Mouse (Mus musculus) hindbrain, embryonic 11.5 days (tissue): ENCODE measurements around the gene Gpr162. TPM values are rescaled to one million over a fixed set of nuclear protein-coding genes. Genes with fewer than 3 reads are reported as not detected.
"Not testable (repeated sequence)": the region's sequence is repeated elsewhere in the genome, so short reads cannot be mapped to it uniquely, and the experiment has no call there.

Experiments used
- ATAC-seq: fragments of 200-750 bp; cut with Nextera tagmentation; 2 replicates; pipeline ENCODE4 v1.8.0; 2017; ENCODE audit warnings: mild to moderate bottlenecking, moderate TSS enrichment, moderate library complexity; ENCODE audit not compliant: low FRiP score
- DNase-seq: peaks from one replicate; pipeline ENCODE4 v3.0.0-alpha.2; 2015; ENCODE audit warnings: low spot score
- H3K27ac ChIP-seq: fragments of 300-500 bp; sonication (generic); 2 replicates; pipeline ENCODE4 v1.5.1; 2014; ENCODE audit warnings: mild to moderate bottlenecking, low read depth, low read length
- H3K27me3 ChIP-seq: fragments of 300-500 bp; sonication (generic); 2 replicates; pipeline ENCODE4 v1.6.1; 2014; ENCODE audit warnings: mild to moderate bottlenecking, low read length, moderate library complexity, mixed read lengths; ENCODE audit not compliant: control insufficient read depth, insufficient read depth
- H3K36me3 ChIP-seq: fragments of 300-500 bp; sonication (generic); 2 replicates; pipeline ENCODE4 v1.6.1; 2014; ENCODE audit warnings: mild to moderate bottlenecking, low read length, moderate library complexity, mixed read lengths; ENCODE audit not compliant: control insufficient read depth, insufficient read depth
- H3K4me1 ChIP-seq: fragments of 300-500 bp; sonication (generic); replicated peaks from 2 replicates; pipeline ENCODE4 v1.6.1; 2014; ENCODE audit warnings: low read length, mixed read lengths; ENCODE audit not compliant: control insufficient read depth, insufficient read depth
- H3K4me2 ChIP-seq: fragments of 300-500 bp; sonication (generic); replicated peaks from 2 replicates; pipeline ENCODE4 v1.6.1; 2014; ENCODE audit warnings: mild to moderate bottlenecking, low read depth, low read length
- H3K4me3 ChIP-seq: fragments of 300-500 bp; sonication (generic); 2 replicates; pipeline ENCODE4 v1.5.1; 2014; ENCODE audit warnings: low read depth, low read length
- H3K9ac ChIP-seq: fragments of 300-500 bp; sonication (generic); 2 replicates; pipeline ENCODE4 v1.6.1; 2014; ENCODE audit warnings: low read depth, low read length
- H3K9me3 ChIP-seq: fragments of 300-500 bp; sonication (generic); 2 replicates; pipeline ENCODE4 v1.6.1; 2016; ENCODE audit warnings: low read length; ENCODE audit not compliant: control insufficient read depth
- WGBS: fragments of 180-500 bp; shearing (Covaris S2); extraction: QIAGEN DNeasy Blood & Tissue Kit; methylation state at CpG from one replicate; pipeline ENCODE4 v1.1.7; 2014; 5-methylcytosine and 5-hydroxymethylcytosine counted together
- polyA plus RNA-seq: library from polyadenylated mRNA; unstranded; fragments of >200 nt; fragmentation: Nextera tagmentation; extraction: Ambion mirVana; gene quantifications from 2 replicates; pipeline ENCODE4 v1.2.1, GENCODE M21; 2014

Gene Gpr162
- polyA plus RNA-seq, 1 experiment from 2014 or later, result 1.9 TPM

DNA sequence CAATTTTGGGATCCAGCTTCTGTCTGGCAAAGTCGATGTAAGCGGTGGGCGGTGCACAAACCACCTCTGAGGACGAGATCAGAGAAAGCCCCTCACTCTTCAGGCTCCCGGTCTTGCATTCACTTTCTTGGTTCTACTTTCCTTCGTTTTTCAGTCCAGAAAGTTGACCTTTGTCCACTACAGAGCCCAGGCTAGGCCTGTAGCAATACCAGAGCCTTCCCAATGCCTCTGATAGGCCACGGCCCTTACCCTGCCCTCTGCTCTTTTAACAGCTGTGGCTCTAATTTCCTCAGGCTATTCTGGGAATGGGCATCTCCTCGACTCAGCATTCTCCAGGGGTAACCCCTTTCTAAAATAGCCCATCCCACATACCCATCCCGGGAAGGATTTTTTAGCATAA is 50.9 kb downstream of the Gpr162 start:
- Histone ChIP-seq H3K4me1 (peaks cover 17% of the 10 kb centered on the region), H3K27ac (peak overlapping the region; percentile 72; the same call in 1 of the 2 replicates), H3K4me3 (peak overlapping the region; percentile 72), H3K27me3 (no peaks in the 10 kb centered on the region), H3K9ac (peak overlapping the region; percentile 73), H3K9me3 (no peaks in the 10 kb centered on the region), H3K36me3 (peaks cover 3% of the 10 kb centered on the region; the same call in 1 of the 2 replicates), H3K4me2 (peak overlapping the region; percentile 80)
- no peak for ATAC-seq
- WGBS, result 26% methylated on average over 9 of the region's 9 CpGs
- DNase-seq, result no peak

DNA sequence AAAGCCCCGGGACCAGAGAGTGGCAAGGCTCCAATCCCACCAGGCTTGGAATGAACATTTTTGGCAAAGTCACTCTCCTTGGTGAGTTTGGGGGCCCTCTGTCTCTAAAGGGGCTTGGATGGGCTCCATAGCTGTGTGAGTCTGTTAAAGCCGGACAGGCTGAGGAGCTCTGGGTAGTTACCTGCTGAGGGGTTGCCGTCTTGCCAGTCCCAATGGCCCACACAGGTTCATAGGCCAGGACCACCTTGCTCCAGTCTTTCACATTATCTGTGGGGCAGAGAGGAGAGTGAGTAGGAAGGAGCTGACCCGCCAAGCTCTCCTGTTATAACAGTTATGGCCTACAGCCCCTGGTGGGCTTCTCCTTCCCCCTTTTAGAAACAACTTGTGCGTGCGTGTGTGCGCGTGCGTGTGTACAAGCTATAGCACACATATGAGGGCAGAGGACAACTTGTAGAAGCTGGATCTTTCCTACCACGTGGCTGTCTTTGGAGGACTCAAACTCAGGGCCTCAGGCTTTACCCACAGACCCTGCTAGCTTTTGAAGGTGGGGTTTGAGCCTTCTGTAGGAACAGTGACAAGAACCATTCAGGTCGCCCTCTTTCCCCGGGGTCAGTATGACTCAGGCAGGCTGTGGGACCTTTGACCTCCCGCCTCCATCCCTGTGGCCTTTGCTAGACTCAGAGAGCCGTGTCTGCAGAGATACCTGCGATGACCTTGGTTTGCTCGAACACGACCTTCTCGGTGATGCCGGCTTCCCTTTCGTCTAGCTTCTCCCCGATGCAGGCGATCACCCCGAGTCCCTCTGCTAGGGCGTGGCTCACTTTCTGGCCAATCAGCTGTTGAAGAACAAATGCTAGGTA is 51.9 kb downstream of the Gpr162 start:
- 85% methylated on average over 24 of the region's 24 CpGs for WGBS
- Histone ChIP-seq H3K27ac (no peak overlapping the region), H3K36me3 (peaks cover 3% of the 10 kb centered on the region; the same call in 1 of the 2 replicates), H3K27me3 (no peaks in the 10 kb centered on the region), H3K9me3 (no peaks in the 10 kb centered on the region), H3K4me1 (peaks cover 17% of the 10 kb centered on the region), H3K4me2 (peak overlapping the region; percentile 80; the same call in 1 of the 2 replicates), H3K9ac (no peak overlapping the region), H3K4me3 (peak overlapping the region; percentile 72; the same call in 1 of the 2 replicates)
- ATAC-seq (no peak), DNase-seq (no peak)

DNA sequence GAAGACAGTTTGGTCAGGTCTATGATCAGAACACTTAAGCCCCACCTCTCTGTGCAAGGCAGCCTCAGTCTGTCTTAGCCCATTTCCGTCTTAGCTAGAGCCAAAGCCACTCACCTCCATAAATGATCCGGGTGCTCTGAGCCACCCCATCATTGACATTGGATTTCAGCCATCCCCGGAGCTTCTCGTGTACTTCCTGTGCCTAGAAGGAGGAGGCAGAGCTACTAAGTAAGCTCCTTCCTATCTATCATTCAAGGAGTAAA is 52.4 kb downstream of the Gpr162 start:
- H3K9ac ChIP-seq, result no peak overlapping the region
- peaks cover 3% of the 10 kb centered on the region; the same call in 1 of the 2 replicates for H3K36me3 ChIP-seq
- no peak for ATAC-seq
- 91% methylated on average over 4 of the region's 4 CpGs for WGBS
- peaks cover 19% of the 10 kb centered on the region for H3K4me1 ChIP-seq
- H3K4me2 ChIP-seq, result no peak overlapping the region
- no peak overlapping the region for H3K27ac ChIP-seq
- H3K27me3 ChIP-seq, result no peaks in the 10 kb centered on the region
- DNase-seq, result no peak
- H3K9me3 ChIP-seq, result no peaks in the 10 kb centered on the region
- H3K4me3 ChIP-seq, result no peak overlapping the region

DNA sequence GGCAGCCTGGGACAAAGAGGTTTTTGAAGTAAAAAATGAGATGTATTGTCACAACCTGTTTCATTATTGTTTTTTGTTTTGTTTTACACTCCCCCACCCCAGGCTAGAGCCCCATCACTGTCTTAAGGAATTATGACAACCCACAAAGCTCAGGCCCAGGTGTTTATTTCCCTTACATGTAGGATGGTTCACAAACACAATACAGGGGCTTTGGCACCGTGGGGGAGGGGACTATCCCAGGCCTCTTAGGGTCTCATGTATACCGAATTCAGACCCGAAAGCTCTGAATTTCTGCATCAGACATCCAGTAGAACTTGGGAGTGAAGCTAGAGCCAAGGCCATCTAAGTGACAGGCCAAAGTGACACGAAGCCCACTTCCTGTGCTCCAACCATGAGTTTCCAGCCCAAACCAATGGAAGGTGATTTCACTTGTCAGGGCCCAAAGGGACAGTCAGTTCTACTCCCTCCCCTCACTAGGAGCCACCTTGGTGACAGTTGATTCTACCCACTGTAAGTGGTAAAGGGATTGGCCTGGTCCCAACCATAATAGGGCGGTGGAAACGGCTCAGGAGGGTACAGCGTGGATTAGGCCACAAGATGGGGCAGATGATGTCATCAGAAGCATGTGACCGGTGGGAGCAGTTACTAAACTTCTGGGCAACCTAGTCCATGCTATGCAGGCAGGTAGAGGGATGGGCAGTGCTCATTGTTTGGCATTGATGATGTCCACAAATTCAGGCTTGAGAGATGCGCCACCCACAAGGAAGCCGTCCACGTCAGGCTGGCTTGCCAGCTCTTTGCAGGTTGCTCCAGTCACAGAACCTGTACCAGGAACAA is 53.0 kb downstream of the Gpr162 start:
- not testable (repeated sequence) for H3K4me2 ChIP-seq, H3K4me3 ChIP-seq, H3K9me3 ChIP-seq, H3K27me3 ChIP-seq, ATAC-seq, H3K9ac ChIP-seq, DNase-seq, H3K36me3 ChIP-seq, H3K27ac ChIP-seq
- WGBS, result 89% methylated on average over 11 of the region's 11 CpGs
- peaks cover 19% of the 10 kb centered on the region for H3K4me1 ChIP-seq

DNA sequence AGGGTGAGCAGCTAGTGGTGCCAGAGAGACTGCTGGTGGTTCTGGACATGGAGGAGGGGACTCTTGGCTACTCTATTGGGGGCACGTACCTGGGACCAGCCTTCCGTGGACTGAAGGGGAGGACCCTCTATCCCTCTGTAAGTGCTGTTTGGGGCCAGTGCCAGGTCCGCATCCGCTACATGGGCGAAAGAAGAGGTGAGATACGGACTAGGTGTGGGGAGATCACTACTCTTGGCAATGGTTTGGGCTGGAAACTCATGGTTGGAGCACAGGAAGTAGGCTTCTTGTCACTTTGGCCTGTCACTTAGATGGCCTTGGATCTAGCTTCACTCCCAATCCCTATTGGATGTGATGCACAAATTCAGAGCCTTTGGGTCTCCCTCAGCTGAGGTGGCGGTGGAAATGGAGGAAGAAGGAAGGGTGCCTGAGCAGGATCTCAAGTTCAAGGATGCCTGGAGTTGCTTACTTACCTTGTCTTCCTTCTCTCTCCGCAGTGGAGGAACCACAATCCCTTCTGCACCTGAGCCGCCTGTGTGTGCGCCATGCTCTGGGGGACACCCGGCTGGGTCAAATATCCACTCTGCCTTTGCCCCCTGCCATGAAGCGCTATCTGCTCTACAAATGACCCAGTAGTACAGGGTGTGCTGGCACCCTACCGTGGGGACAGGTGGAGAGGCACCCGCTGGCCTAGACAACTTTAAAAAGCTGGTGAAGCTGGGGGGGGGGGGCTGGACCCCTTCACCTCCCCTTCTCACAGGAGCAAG is 53.8 kb downstream of the Gpr162 start:
- Histone ChIP-seq H3K9ac (peak overlapping the region; percentile 76), H3K9me3 (no peaks in the 10 kb centered on the region), H3K4me2 (peak overlapping the region; percentile 98), H3K36me3 (no peaks in the 10 kb centered on the region), H3K4me3 (peak overlapping the region; percentile 54), H3K27ac (peak overlapping the region; percentile 78), H3K4me1 (peaks cover 19% of the 10 kb centered on the region), H3K27me3 (no peaks in the 10 kb centered on the region)
- DNase-seq (no peak), ATAC-seq (no peak)
- 39% methylated on average over 13 of the region's 14 CpGs for WGBS

DNA sequence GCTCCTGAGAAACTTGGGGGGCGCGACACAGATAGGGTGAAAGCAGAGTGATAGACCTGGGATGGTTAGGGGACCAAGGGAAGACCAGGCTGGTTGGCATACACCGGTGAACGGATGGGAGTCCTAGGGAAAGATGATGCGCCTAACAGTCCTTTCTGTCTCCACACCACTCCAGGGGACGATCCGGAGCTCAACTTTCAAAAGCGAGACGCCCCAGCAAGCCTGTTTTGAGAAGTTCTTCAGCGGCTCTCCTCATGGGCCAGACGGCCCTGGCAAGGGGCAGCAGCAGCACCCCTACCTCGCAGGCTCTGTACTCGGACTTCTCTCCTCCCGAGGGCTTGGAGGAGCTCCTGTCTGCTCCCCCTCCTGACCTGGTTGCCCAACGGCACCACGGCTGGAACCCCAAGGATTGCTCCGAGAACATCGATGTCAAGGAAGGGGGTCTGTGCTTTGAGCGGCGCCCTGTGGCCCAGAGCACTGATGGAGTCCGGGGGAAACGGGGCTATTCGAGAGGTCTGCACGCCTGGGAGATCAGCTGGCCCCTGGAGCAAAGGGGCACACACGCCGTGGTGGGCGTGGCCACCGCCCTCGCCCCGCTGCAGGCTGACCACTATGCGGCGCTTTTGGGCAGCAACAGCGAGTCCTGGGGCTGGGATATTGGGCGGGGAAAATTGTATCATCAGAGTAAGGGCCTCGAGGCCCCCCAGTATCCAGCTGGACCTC is 54.6 kb downstream of the Gpr162 start:
- no peaks in the 10 kb centered on the region for H3K36me3 ChIP-seq
- peak; percentile 88 for DNase-seq
- 0% methylated on average over 35 of the region's 35 CpGs for WGBS
- H3K4me3 ChIP-seq, result peak overlapping the region; percentile 54
- H3K27ac ChIP-seq, result peak overlapping the region; percentile 78
- ATAC-seq, result peak; percentile 15
- peak overlapping the region; percentile 98 for H3K4me2 ChIP-seq
- H3K27me3 ChIP-seq, result no peaks in the 10 kb centered on the region
- H3K9me3 ChIP-seq, result no peaks in the 10 kb centered on the region
- H3K9ac ChIP-seq, result peak overlapping the region; percentile 76
- peaks cover 16% of the 10 kb centered on the region for H3K4me1 ChIP-seq
